Mouse (Mus musculus) kidney, postnatal 0 days (tissue): ENCODE data around the gene Smtnl1. TPM values are rescaled to one million over a fixed set of nuclear protein-coding genes. Genes with fewer than 3 reads are reported as not detected.

ENCODE experiments used
- ATAC-seq: fragments of 200-750 bp; cut with Nextera tagmentation; replicated peaks from 2 replicates; pipeline ENCODE4 v1.8.0; 2017; ENCODE audit warnings: low read depth, moderate number of reproducible peaks, moderate TSS enrichment, moderate library complexity; ENCODE audit not compliant: low FRiP score
- DNase-seq: peaks from one replicate; pipeline ENCODE4 v3.0.0-alpha.2; 2016; ENCODE audit warnings: low spot score
- H3K27ac ChIP-seq: fragments of 300-500 bp; sonication (generic); 2 replicates; pipeline ENCODE4 v1.5.1; 2014; ENCODE audit warnings: mild to moderate bottlenecking
- H3K27me3 ChIP-seq: fragments of 300-500 bp; sonication (generic); 2 replicates; pipeline ENCODE4 v1.6.1; 2014; ENCODE audit warnings: low read length, mixed read lengths; ENCODE audit not compliant: insufficient read depth
- H3K36me3 ChIP-seq: fragments of 300-500 bp; sonication (generic); 2 replicates; pipeline ENCODE4 v1.6.1; 2014; ENCODE audit warnings: low read length, mixed read lengths; ENCODE audit not compliant: insufficient read depth
- H3K4me1 ChIP-seq: fragments of 300-500 bp; sonication (generic); replicated peaks from 2 replicates; pipeline ENCODE4 v1.6.1; 2014; ENCODE audit warnings: antibody characterized with exemption, low read length, mixed read lengths; ENCODE audit not compliant: insufficient read depth
- H3K4me2 ChIP-seq: fragments of 300-500 bp; sonication (generic); 2 replicates; pipeline ENCODE4 v1.6.1; 2014; ENCODE audit warnings: mild to moderate bottlenecking, low read length, moderate library complexity, mixed read lengths
- H3K4me3 ChIP-seq: fragments of 300-500 bp; sonication (generic); replicated peaks from 2 replicates; pipeline ENCODE4 v1.5.1; 2014; ENCODE audit warnings: low read depth, low read length
- H3K9ac ChIP-seq: fragments of 300-500 bp; sonication (generic); 2 replicates; pipeline ENCODE4 v1.6.1; 2014; ENCODE audit warnings: low read depth, low read length
- H3K9me3 ChIP-seq: fragments of 300-500 bp; sonication (generic); replicated peaks from 2 replicates; pipeline ENCODE4 v1.6.1; 2016; ENCODE audit warnings: low read length, inconsistent platforms, mixed read lengths
- CTCF ChIP-seq: IDR thresholded peaks from 2 replicates; pipeline ENCODE4 v1.5.1; 2016; ENCODE audit warnings: antibody characterized with exemption, low read depth, mild to moderate bottlenecking, moderate library complexity
- WGBS: fragments of 180-500 bp; shearing (Covaris S2); extraction: QIAGEN DNeasy Blood & Tissue Kit; methylation state at CpG from one replicate; pipeline ENCODE4 v1.1.7; 2014; 5-methylcytosine and 5-hydroxymethylcytosine counted together
- polyA plus RNA-seq: library from polyadenylated mRNA; unstranded; fragments of >200 nt; fragmentation: Nextera tagmentation; extraction: Ambion mirVana; gene quantifications from 2 replicates; pipeline ENCODE4 v1.2.1, GENCODE M21; 2015

The Smtnl1 gene
- polyA plus RNA-seq, 1 experiment from 2014 or later = 0.36 TPM

DNA sequence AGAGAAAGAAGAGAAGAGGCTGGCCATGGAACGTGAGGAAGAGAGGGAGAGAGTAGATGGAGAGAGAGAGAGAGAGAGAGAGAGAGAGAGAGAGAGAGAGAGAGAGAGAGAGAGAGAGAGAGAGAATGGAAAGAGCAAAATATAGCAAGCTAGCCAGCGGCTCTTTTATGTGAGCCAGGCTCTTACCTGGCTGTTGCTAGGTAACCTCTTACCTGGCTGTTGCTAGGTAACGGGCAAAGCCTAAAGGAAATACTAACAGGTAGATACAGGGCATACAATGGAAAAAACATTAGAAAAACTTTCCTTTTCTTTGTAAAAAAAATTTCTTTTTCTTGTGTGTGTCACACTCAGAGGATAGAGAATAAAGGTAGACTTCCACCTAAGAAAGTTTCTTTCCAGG is 44.7 kb downstream of the Smtnl1 start:
- H3K4me1 ChIP-seq = peaks cover 3% of the 10 kb centered on the region; the same call in 1 of the 2 replicates
- no peak overlapping the region for H3K27ac ChIP-seq
- H3K4me2 ChIP-seq = no peak overlapping the region
- ATAC-seq (no peak), DNase-seq (no peak)
- 66% methylated on average over 3 of the region's 3 CpGs for WGBS
- H3K4me3 ChIP-seq = no peak overlapping the region
- H3K27me3 ChIP-seq = no peaks in the 10 kb centered on the region
- no peak overlapping the region for H3K9ac ChIP-seq
- H3K36me3 ChIP-seq = no peaks in the 10 kb centered on the region
- no peak for TF ChIP-seq CTCF
- H3K9me3 ChIP-seq = no peaks in the 10 kb centered on the region

DNA sequence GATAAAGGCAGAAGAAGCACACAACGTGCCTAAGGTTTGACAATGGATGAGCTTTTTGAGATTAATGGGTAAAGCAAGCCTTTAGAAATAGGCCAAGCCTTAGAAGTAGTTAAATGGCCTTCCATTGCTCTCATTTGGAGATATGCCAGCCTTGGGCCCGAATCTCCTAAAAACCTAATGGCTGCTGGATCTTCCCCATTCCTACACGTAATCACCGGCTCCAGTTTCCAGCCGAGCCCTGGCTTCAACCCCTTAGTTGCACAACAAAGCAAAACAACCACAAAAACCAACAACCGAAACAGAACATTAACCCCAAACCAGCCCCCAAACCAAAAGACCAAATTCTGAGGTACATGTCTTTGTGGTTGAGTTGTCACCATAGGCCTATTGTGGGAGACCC is 46.8 kb downstream of the Smtnl1 start:
- ATAC-seq (no peak), DNase-seq (peak; percentile 17)
- Histone ChIP-seq H3K9me3 (no peaks in the 10 kb centered on the region), H3K27me3 (no peaks in the 10 kb centered on the region), H3K27ac (peak overlapping the region; percentile 80; the same call in 1 of the 2 replicates), H3K4me1 (peaks cover 3% of the 10 kb centered on the region; the same call in 1 of the 2 replicates), H3K4me3 (no peak overlapping the region), H3K9ac (no peak overlapping the region), H3K36me3 (no peaks in the 10 kb centered on the region), H3K4me2 (no peak overlapping the region)
- no peak for TF ChIP-seq CTCF
- 60% methylated on average over 6 of the region's 6 CpGs for WGBS

DNA sequence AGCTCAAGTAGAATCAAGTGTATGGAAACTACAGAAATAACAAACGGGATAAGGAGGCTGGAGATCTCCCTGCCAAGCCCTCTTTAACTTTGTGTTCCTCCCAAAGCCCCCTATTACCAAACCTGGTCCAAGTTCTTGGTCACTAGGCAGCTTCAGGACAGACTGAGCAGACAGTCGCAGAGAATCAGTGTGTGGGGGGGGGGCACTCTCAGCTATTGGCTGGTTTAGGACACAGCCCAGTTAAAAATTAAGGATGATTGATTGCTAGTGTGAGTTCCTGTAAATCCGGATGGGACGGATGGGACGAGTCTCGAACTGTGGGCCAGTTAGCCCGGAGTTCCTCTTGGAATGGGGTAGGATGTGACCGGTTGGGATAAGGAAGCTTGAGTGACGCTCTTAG is 47.2 kb downstream of the Smtnl1 start, which contains the start of gene Serping1:
Gene Serping1, minus strand, starts transcription at position 204 of the 400 bp plus-strand sequence.
- Histone ChIP-seq H3K9ac (peak within 1 kb of the TSS; percentile 46), H3K27me3 (no peaks in the 10 kb centered on the region), H3K36me3 (no peaks in the 10 kb centered on the region), H3K9me3 (no peaks in the 10 kb centered on the region), H3K4me1 (peaks cover 3% of the 10 kb centered on the region; the same call in 1 of the 2 replicates), H3K27ac (peak within 1 kb of the TSS; percentile 80), H3K4me2 (peak within 1 kb of the TSS; percentile 56), H3K4me3 (peak within 1 kb of the TSS; percentile 37)
- WGBS = 38% methylated on average over 9 of the region's 9 CpGs
- peak; percentile 47; the same call in 1 of the 2 replicates for ATAC-seq
- no peak for TF ChIP-seq CTCF
- DNase-seq = peak; percentile 53

GRCm38 (mm10) chr2:84774751-84775150 is 47.7 kb downstream of the Smtnl1 start:
- H3K36me3 ChIP-seq = no peaks in the 10 kb centered on the region
- H3K4me3 ChIP-seq = peak overlapping the region; percentile 37
- peaks cover 3% of the 10 kb centered on the region; the same call in 1 of the 2 replicates for H3K4me1 ChIP-seq
- TF ChIP-seq CTCF = peak; percentile 25; the same call in 1 of the 2 replicates
- ATAC-seq (peak; percentile 93), DNase-seq (peak; percentile 98)
- H3K27me3 ChIP-seq = no peaks in the 10 kb centered on the region
- H3K27ac ChIP-seq = peak overlapping the region; percentile 80
- H3K9ac ChIP-seq = peak overlapping the region; percentile 46
- H3K4me2 ChIP-seq = peak overlapping the region; percentile 56
- 2% methylated on average over 15 of the region's 15 CpGs for WGBS
- no peaks in the 10 kb centered on the region for H3K9me3 ChIP-seq

- Histone ChIP-seq H3K27me3 (no peaks in the 10 kb centered on the region), H3K4me2 (peak overlapping the region; percentile 56), H3K9ac (0 out of 2 replicates have a peak overlapping the region, but pooled peaks have one; percentile 0), H3K36me3 (no peaks in the 10 kb centered on the region), H3K9me3 (no peaks in the 10 kb centered on the region), H3K27ac (no peak overlapping the region), H3K4me3 (no peak overlapping the region), H3K4me1 (peaks cover 3% of the 10 kb centered on the region; the same call in 1 of the 2 replicates)
- DNase-seq (no peak), ATAC-seq (no peak)
- WGBS = 82% methylated on average over 5 of the region's 5 CpGs
- TF ChIP-seq CTCF = no peak
These were observed 49.3 kb downstream of the Smtnl1 start for GRCm38 (mm10) chr2:84773195-84773594.

GRCm38 (mm10) chr2:84772454-84772853 is 50.0 kb downstream of the Smtnl1 start:
- DNase-seq = no peak
- Histone ChIP-seq H3K4me1 (peaks cover 3% of the 10 kb centered on the region; the same call in 1 of the 2 replicates), H3K9ac (no peak overlapping the region), H3K27me3 (no peaks in the 10 kb centered on the region), H3K27ac (no peak overlapping the region), H3K36me3 (no peaks in the 10 kb centered on the region), H3K4me3 (no peak overlapping the region), H3K9me3 (no peaks in the 10 kb centered on the region), H3K4me2 (no peak overlapping the region)
- ATAC-seq = no peak
- TF ChIP-seq CTCF = no peak
- 87% methylated on average over 4 of the region's 4 CpGs for WGBS
